Mouse (Mus musculus): ENCODE measurements around the gene Il1rapl1. TPM values are rescaled to one million over a fixed set of nuclear protein-coding genes. Genes with fewer than 3 reads are reported as not detected.

Il1rapl1 gene
- polyA plus RNA-seq, 1 experiment = not detected

DNA sequence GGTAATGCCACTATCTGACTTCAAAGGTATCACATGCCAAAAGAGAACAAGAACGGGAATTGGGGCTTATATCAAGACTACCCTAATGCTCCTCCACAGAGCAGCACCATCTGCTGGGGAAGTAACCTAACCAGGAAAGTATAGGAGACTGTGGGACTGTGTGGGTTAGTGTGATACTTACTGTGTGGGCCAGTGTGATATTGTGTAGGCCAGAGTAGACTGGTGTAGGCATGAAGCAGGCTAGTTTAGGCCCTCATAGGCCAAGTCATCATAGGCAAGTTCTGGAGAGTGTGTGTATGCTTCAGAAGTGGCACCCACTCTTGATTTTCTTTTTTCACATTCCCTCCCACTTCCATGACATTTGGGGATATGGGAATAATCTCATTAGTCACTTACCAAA is 76.5 kb downstream of the Il1rapl1 start:
- TF ChIP-seq CTCF (IDR thresholded peaks at IDR 0.05; ENCODE audit: extremely low read depth, insufficient read length, insufficient replicate concordance, low read depth, low read length) = no peak
- no peak for TF ChIP-seq POLR2A (IDR thresholded peaks at IDR 0.05; ENCODE audit: low read depth, low read length)
- WGBS = 44% methylated on average over 1 of the region's 1 CpGs
- Histone ChIP-seq H3K36me3 (ENCODE audit: control insufficient read depth, insufficient read depth, low read length) (no peaks in the 10 kb centered on the region), H3K4me1 (ENCODE audit: control insufficient read depth, insufficient read depth, insufficient read length, low read length) (no peaks in the 10 kb centered on the region), H3K27me3 (ENCODE audit: control insufficient read depth, insufficient read depth, low read length) (no peaks in the 10 kb centered on the region), H3K27ac (ENCODE audit: insufficient read depth, low read depth, low read length) (no peak overlapping the region), H3K4me3 (ENCODE audit: low read depth, low read length) (no peak overlapping the region)

DNA sequence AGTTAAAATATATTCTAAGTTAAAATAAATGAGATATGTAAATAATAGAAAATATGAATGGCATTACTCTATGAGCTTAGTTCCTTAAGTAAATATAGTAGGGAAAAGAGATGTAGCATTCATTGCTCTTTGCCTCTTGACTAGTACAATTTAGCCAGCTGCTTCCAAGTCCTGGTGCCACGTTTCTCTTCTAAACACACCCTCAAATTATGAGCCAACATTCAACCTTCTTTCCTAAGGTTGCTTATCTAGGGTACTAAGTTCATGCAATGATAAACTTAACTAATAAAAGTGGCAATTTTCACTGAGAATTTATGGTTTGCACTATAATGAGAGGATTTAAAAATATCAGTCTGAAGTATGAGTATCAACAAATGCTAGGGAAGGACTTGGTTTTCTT is 218.3 kb downstream of the Il1rapl1 start:
- TF ChIP-seq CTCF (IDR thresholded peaks at IDR 0.05; ENCODE audit: extremely low read depth, insufficient read length, insufficient replicate concordance, low read depth, low read length) (no peak), POLR2A (IDR thresholded peaks at IDR 0.05; ENCODE audit: low read depth, low read length) (no peak)
- Histone ChIP-seq H3K36me3 (ENCODE audit: control insufficient read depth, insufficient read depth, low read length) (no peaks in the 10 kb centered on the region), H3K27me3 (ENCODE audit: control insufficient read depth, insufficient read depth, low read length) (no peaks in the 10 kb centered on the region), H3K4me3 (ENCODE audit: low read depth, low read length) (no peak overlapping the region), H3K27ac (ENCODE audit: insufficient read depth, low read depth, low read length) (no peak overlapping the region), H3K4me1 (ENCODE audit: control insufficient read depth, insufficient read depth, insufficient read length, low read length) (no peaks in the 10 kb centered on the region)
- WGBS = 28% methylated on average over 1 of the region's 1 CpGs

DNA sequence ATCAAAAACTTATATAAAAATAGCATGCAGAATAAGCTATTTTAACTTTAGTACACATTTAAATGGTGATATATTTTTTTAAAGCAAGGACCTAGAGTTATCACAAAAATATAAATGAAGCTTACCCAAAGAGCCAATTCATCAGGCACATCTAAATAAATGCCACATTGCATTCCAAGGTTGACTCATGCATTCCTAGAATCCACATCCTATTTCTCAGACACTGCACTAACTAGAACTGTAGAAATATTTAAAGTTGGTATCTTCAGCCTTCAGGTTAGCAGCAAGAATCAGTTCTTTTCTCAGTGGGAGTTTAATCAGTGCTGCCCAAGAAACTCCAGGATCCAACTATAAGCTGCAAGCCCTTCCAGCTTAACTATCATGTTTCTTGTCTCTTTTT is 223.5 kb downstream of the Il1rapl1 start:
- H3K4me1 ChIP-seq (ENCODE audit: control insufficient read depth, insufficient read depth, insufficient read length, low read length) = no peaks in the 10 kb centered on the region
- H3K36me3 ChIP-seq (ENCODE audit: control insufficient read depth, insufficient read depth, low read length) = no peaks in the 10 kb centered on the region
- no peaks in the 10 kb centered on the region for H3K27me3 ChIP-seq (ENCODE audit: control insufficient read depth, insufficient read depth, low read length)
- TF ChIP-seq CTCF (IDR thresholded peaks at IDR 0.05; ENCODE audit: extremely low read depth, insufficient read length, insufficient replicate concordance, low read depth, low read length) = no peak
- TF ChIP-seq POLR2A (IDR thresholded peaks at IDR 0.05; ENCODE audit: low read depth, low read length) = no peak
- no peak overlapping the region for H3K27ac ChIP-seq (ENCODE audit: insufficient read depth, low read depth, low read length)
- no peak overlapping the region for H3K4me3 ChIP-seq (ENCODE audit: low read depth, low read length)

DNA sequence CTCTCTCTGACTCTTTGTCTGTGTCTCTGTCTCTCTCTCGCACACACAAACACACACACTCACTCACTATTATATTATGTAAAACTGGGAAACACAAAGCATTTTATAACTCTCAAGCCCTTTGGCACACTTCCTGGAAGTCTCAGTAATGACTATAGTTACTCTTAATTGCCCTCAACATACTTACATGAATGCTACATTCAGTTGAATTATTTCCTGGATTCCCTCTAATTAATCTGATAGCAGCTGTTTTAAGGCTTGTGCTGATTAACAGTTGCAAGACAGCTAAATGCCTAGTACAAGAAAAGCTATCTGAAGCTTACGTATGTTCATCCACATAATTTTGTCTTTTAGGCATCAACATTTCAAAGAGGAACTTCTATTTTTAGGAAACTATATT is 261.3 kb downstream of the Il1rapl1 start:
- no peak overlapping the region for H3K27ac ChIP-seq (ENCODE audit: insufficient read depth, low read depth, low read length)
- no peaks in the 10 kb centered on the region for H3K36me3 ChIP-seq (ENCODE audit: control insufficient read depth, insufficient read depth, low read length)
- TF ChIP-seq POLR2A (IDR thresholded peaks at IDR 0.05; ENCODE audit: low read depth, low read length) = no peak
- TF ChIP-seq CTCF (IDR thresholded peaks at IDR 0.05; ENCODE audit: extremely low read depth, insufficient read length, insufficient replicate concordance, low read depth, low read length) = no peak
- 70% methylated on average over 2 of the region's 2 CpGs for WGBS
- H3K4me1 ChIP-seq (ENCODE audit: control insufficient read depth, insufficient read depth, insufficient read length, low read length) = no peaks in the 10 kb centered on the region
- no peak overlapping the region for H3K4me3 ChIP-seq (ENCODE audit: low read depth, low read length)
- H3K27me3 ChIP-seq (ENCODE audit: control insufficient read depth, insufficient read depth, low read length) = no peaks in the 10 kb centered on the region

DNA sequence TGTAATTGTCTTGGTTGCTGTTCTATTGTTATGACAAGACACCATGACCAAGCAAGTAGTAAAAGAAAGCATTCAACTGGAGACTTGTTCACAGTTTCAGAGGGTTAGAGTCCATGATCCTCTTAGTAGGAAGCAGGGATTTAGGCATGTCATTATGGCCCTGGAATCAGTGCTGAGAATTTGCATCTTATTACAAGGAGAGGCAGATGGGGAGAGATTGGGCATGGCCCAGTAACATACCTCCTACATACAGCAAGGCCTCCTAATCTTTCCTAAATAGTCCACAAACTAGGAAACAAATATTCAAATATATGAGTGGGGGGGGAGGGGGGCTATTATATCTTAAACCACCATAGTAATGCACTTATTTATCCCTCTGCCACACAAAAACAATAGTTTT is 301.6 kb downstream of the Il1rapl1 start:
- no peaks in the 10 kb centered on the region for H3K4me1 ChIP-seq (ENCODE audit: control insufficient read depth, insufficient read depth, insufficient read length, low read length)
- H3K36me3 ChIP-seq (ENCODE audit: control insufficient read depth, insufficient read depth, low read length) = no peaks in the 10 kb centered on the region
- no peak overlapping the region for H3K4me3 ChIP-seq (ENCODE audit: low read depth, low read length)
- TF ChIP-seq POLR2A (IDR thresholded peaks at IDR 0.05; ENCODE audit: low read depth, low read length) (no peak), CTCF (IDR thresholded peaks at IDR 0.05; ENCODE audit: extremely low read depth, insufficient read length, insufficient replicate concordance, low read depth, low read length) (no peak)
- no peaks in the 10 kb centered on the region for H3K27me3 ChIP-seq (ENCODE audit: control insufficient read depth, insufficient read depth, low read length)
- H3K27ac ChIP-seq (ENCODE audit: insufficient read depth, low read depth, low read length) = no peak overlapping the region

DNA sequence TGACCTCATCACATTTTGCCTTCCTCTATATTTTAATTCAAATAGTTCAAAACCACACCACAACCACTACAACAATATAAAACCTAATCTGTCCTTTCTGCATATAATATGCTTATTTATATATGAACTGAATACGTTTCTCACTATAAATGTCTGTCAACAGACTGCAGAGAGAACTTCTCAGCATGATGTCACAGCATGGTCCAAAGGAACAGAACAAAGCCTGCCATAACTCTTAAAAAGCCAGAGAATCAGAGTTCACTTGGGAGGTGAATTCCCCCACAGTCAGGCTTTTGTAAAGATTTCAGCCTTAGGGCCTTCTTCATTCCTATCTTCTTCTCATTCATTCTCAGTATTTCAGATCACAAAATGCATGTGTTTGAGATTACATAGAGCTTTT is 307.7 kb downstream of the Il1rapl1 start:
- no peaks in the 10 kb centered on the region for H3K36me3 ChIP-seq (ENCODE audit: control insufficient read depth, insufficient read depth, low read length)
- no peaks in the 10 kb centered on the region for H3K4me1 ChIP-seq (ENCODE audit: control insufficient read depth, insufficient read depth, insufficient read length, low read length)
- TF ChIP-seq POLR2A (IDR thresholded peaks at IDR 0.05; ENCODE audit: low read depth, low read length) (no peak), CTCF (IDR thresholded peaks at IDR 0.05; ENCODE audit: extremely low read depth, insufficient read length, insufficient replicate concordance, low read depth, low read length) (no peak)
- H3K27ac ChIP-seq (ENCODE audit: insufficient read depth, low read depth, low read length) = no peak overlapping the region
- H3K27me3 ChIP-seq (ENCODE audit: control insufficient read depth, insufficient read depth, low read length) = no peaks in the 10 kb centered on the region
- WGBS = 72% methylated on average over 1 of the region's 1 CpGs
- no peak overlapping the region for H3K4me3 ChIP-seq (ENCODE audit: low read depth, low read length)

DNA sequence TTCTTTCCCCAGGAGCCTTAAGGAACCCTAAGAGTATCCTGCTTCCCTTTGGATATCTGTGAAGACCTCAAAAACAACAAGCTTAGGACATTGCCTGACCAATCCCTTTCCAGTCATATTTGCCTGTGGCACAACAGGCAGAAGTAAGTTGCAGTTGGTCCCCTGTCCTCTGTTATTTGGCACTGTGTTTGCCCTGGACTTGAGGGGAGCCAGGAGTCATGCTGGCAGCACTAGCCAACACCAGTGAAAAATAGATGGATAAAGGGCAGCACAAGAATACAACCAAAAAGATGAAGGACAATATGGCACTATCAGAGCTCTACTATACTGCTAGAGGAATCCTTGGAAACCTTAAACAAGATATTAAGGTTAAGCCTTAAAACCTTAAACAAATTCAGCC is 322.4 kb downstream of the Il1rapl1 start:
- H3K4me3 ChIP-seq (ENCODE audit: low read depth, low read length) = no peak overlapping the region
- no peaks in the 10 kb centered on the region for H3K36me3 ChIP-seq (ENCODE audit: control insufficient read depth, insufficient read depth, low read length)
- H3K27ac ChIP-seq (ENCODE audit: insufficient read depth, low read depth, low read length) = no peak overlapping the region
- H3K27me3 ChIP-seq (ENCODE audit: control insufficient read depth, insufficient read depth, low read length) = no peaks in the 10 kb centered on the region
- no peak for TF ChIP-seq POLR2A (IDR thresholded peaks at IDR 0.05; ENCODE audit: low read depth, low read length)
- no peak for TF ChIP-seq CTCF (IDR thresholded peaks at IDR 0.05; ENCODE audit: extremely low read depth, insufficient read length, insufficient replicate concordance, low read depth, low read length)
- no peaks in the 10 kb centered on the region for H3K4me1 ChIP-seq (ENCODE audit: control insufficient read depth, insufficient read depth, insufficient read length, low read length)

DNA sequence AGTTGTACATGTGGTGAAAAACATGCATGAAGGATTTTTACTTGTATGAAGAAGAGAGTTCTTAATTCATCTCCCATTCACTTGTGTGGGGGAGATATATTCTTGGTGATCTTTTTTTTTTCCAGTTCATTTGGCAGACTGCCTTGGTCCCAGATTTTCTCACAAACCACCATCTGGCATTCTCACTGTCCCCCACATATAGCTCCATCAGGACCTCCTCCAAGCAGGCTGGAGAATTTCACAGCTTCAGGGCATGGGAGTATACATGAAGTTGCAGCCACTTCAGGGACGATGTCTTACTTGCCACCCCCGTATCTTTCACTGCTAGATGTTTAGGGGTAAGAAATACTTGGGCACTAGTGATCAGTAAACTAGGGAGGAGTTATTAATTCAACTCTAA is 404.9 kb downstream of the Il1rapl1 start:
- Histone ChIP-seq H3K27ac (ENCODE audit: insufficient read depth, low read depth, low read length) (no peak overlapping the region), H3K4me1 (ENCODE audit: control insufficient read depth, insufficient read depth, insufficient read length, low read length) (no peaks in the 10 kb centered on the region), H3K27me3 (ENCODE audit: control insufficient read depth, insufficient read depth, low read length) (no peaks in the 10 kb centered on the region), H3K36me3 (ENCODE audit: control insufficient read depth, insufficient read depth, low read length) (no peaks in the 10 kb centered on the region), H3K4me3 (ENCODE audit: low read depth, low read length) (no peak overlapping the region)
- TF ChIP-seq POLR2A (IDR thresholded peaks at IDR 0.05; ENCODE audit: low read depth, low read length) (no peak), CTCF (IDR thresholded peaks at IDR 0.05; ENCODE audit: extremely low read depth, insufficient read length, insufficient replicate concordance, low read depth, low read length) (no peak)
- 68% methylated on average over 2 of the region's 2 CpGs for WGBS

Measured in small intestine, adult 2 months (tissue).